Comparison of ENCODE assay signal across 13 mouse cellular contexts in the genomic region with DNA sequence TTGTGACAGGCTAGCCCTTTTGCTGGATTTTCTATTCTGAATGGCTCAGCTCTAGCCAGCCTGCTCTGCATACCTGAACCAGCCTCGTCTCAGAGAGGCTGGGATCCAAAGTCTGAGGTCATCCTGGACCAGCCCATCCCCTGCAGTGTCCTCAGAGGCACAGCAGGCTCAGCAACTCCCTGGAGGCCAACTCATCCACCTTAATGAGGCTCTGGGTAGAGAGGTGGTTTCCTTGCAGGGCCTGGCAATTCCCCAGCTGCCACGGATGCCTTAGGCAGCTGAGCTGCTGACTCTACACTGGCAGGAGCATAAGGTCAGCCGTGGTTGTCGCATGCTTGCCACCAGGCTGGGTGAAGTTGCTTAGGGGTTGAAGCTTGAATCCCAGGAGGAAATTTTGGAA. TPM values are rescaled to one million over a fixed set of nuclear protein-coding genes. Genes with fewer than 3 reads are reported as not detected.
DNase-seq lines count a peak whose midpoint lies in the region; ATAC-seq and TF ChIP-seq lines count a peak whose summit lies in the region.
"Had no signal": no experiment of that assay in that cellular context is flagged by ENCODE, and none has a peak within 500 bp of the region (broad histone marks: within the 10 kb centered on the region; RNA-seq: fewer than 3 reads in every experiment).

No protein-coding gene starts in this region.

- POLR2A ChIA-PET in Patski (lab: Charles Lee) = no interaction called here

- no peaks in the 10 kb centered on the region for H3K9me3 ChIP-seq in midbrain, embryonic 12.5 days
- no peaks in the 10 kb centered on the region for H3K9me3 ChIP-seq in midbrain, embryonic 10.5 days (replicated peaks)
- H3K9me3 ChIP-seq in hindbrain, embryonic 16.5 days (ENCODE audit: control insufficient read depth, low read length) = no peaks in the 10 kb centered on the region
- H3K9me3 ChIP-seq: forebrain, embryonic 10.5 days had no signal

- TF ChIP-seq CTCF in Patski (IDR thresholded peaks at IDR 0.05) = no peak

- no peak overlapping the region for H3K4me3 ChIP-seq in midbrain, embryonic 12.5 days
- H3K4me3 ChIP-seq in midbrain, embryonic 10.5 days = no peak overlapping the region
- no peak overlapping the region for H3K4me3 ChIP-seq in hindbrain, embryonic 16.5 days (ENCODE audit: low read length)
- H3K4me3 ChIP-seq: forebrain, embryonic 10.5 days; layer of hippocampus, adult 2 months had no signal

- in situ Hi-C loops in Patski (cut with MboI; ENCODE audit: low pct_unique_long_range_greater_than_20kb) = no loop called here

- H3K27me3 ChIP-seq in midbrain, embryonic 12.5 days = no peaks in the 10 kb centered on the region
- H3K27me3 ChIP-seq in midbrain, embryonic 10.5 days (ENCODE audit: low read depth, poor library complexity, severe bottlenecking) = no peaks in the 10 kb centered on the region
- H3K27me3 ChIP-seq in Patski = no peaks in the 10 kb centered on the region
- no peaks in the 10 kb centered on the region for H3K27me3 ChIP-seq in hindbrain, embryonic 16.5 days (replicated peaks; ENCODE audit: control insufficient read depth, insufficient read depth, low read length)

- H3K36me3 ChIP-seq in midbrain, embryonic 12.5 days = no peaks in the 10 kb centered on the region
- H3K36me3 ChIP-seq in midbrain, embryonic 10.5 days = no peaks in the 10 kb centered on the region
- H3K36me3 ChIP-seq in hindbrain, embryonic 16.5 days (ENCODE audit: control insufficient read depth, insufficient read depth, low read length) = no peaks in the 10 kb centered on the region
- H3K36me3 ChIP-seq: forebrain, embryonic 10.5 days had no signal

- DNase-seq in midbrain, embryonic 10.5 days (ENCODE audit: low spot score) = no peak
- peak; percentile 68 for DNase-seq in Patski (ENCODE audit: low read depth, low spot score)
- peak; percentile 37 to 44 for DNase-seq in cerebellum, postnatal 36 days
- DNase-seq in layer of hippocampus, adult 11-12 months (ENCODE audit: low spot score) = no peak
- no peak for DNase-seq in urinary bladder, postnatal 10 days (ENCODE audit: low spot score)
- DNase-seq in layer of hippocampus, adult 9-10 months (ENCODE audit: low spot score) = no peak
- DNase-seq: thymus, adult 2 months had no signal

- 56% methylated on average over 4 of the region's 4 CpGs for WGBS in midbrain, embryonic 12.5 days
- 54% methylated on average over 4 of the region's 4 CpGs for WGBS in midbrain, embryonic 10.5 days
- WGBS in hindbrain, embryonic 16.5 days = 39% methylated on average over 4 of the region's 4 CpGs

- H3K27ac ChIP-seq in midbrain, embryonic 12.5 days (replicated peaks) = no peak overlapping the region
- no peak overlapping the region for H3K27ac ChIP-seq in midbrain, embryonic 10.5 days (replicated peaks)
- no peak overlapping the region for H3K27ac ChIP-seq in hindbrain, embryonic 16.5 days (ENCODE audit: low read depth, low read length)
- H3K27ac ChIP-seq: forebrain, embryonic 10.5 days; layer of hippocampus, adult 2 months had no signal

- H3K4me1 ChIP-seq in midbrain, embryonic 12.5 days = peaks cover 13% of the 10 kb centered on the region
- H3K4me1 ChIP-seq in midbrain, embryonic 10.5 days = peaks cover 22% of the 10 kb centered on the region
- H3K4me1 ChIP-seq in hindbrain, embryonic 16.5 days (ENCODE audit: control insufficient read depth, insufficient read depth, low read depth, low read length) = peaks cover 8% of the 10 kb centered on the region; the same call in 1 of the 2 replicates

- H3K4me2 ChIP-seq in midbrain, embryonic 12.5 days (replicated peaks) = no peak overlapping the region
- H3K4me2 ChIP-seq in hindbrain, embryonic 16.5 days (ENCODE audit: low read length) = no peak overlapping the region

- ATAC-seq in midbrain, embryonic 12.5 days (ENCODE audit: low FRiP score, low read depth) = peak; percentile 38; the same call in 1 of the 2 replicates
- peak; percentile 93 for ATAC-seq in Patski
- ATAC-seq in hindbrain, embryonic 16.5 days = 0 out of 2 replicates have a peak, but pooled peaks have one; percentile 28
- ATAC-seq: intestine, postnatal 0 days; lung, postnatal 0 days had no signal

- CTCF ChIA-PET in Patski (lab: Charles Lee) = interaction anchor here (0.5 to 1.7 kb wide), 6 partner anchors 11 to 159 kb away, joined by 3 to 4 read pairs (median 3); a partner anchor contains a TSS

- H3K9ac ChIP-seq in midbrain, embryonic 12.5 days (replicated peaks) = no peak overlapping the region
- no peak overlapping the region for H3K9ac ChIP-seq in hindbrain, embryonic 16.5 days (ENCODE audit: low read depth, low read length)

RNA-seq across cellular contexts. Expression of a gene that starts 16.2 kb away (rescaled TPM):
- polyA plus RNA-seq in midbrain, embryonic 12.5 days (2016; fragmentation: Nextera tagmentation; extraction: Ambion mirVana) = 86.3 and 97.4 TPM in 2 replicates
- 33.3 and 53.5 TPM in 2 replicates for polyA plus RNA-seq in midbrain, embryonic 10.5 days (2016; fragmentation: Nextera tagmentation; extraction: Ambion mirVana)
- polyA plus RNA-seq in Patski (2021) = 2.0 TPM
- 304 and 342 TPM in 2 replicates for polyA plus RNA-seq in hindbrain, embryonic 16.5 days (2015; fragmentation: Nextera tagmentation; extraction: Ambion mirVana)

Comparison
In these comparisons a context has a peak if more than half of its experiments do, and no peak if none do; other contexts are left out.
1. ATAC-seq: peak in every context shown above with its lines; median percentile 93 in Patski; 38 in midbrain, embryonic 12.5 days; 28 in hindbrain, embryonic 16.5 days.
2. DNase-seq: peak in Patski (single experiment) and cerebellum, postnatal 36 days (2 of 2); none in midbrain, embryonic 10.5 days (single experiment), layer of hippocampus, adult 11-12 months (single experiment), urinary bladder, postnatal 10 days (single experiment) and layer of hippocampus, adult 9-10 months (single experiment).
3. RNA of a gene that starts 16.2 kb away (polyA plus RNA-seq): 304 to 342 TPM in hindbrain, embryonic 16.5 days, 86.3 to 97.4 TPM in midbrain, embryonic 12.5 days and 33.3 to 53.5 TPM in midbrain, embryonic 10.5 days; 2.0 TPM in Patski (single experiment); every median in the first group is over 10 times any median in the second.